Mouse (Mus musculus): ENCODE measurements around the gene Dedd.

- TF ChIP-seq POLR2A (IDR thresholded peaks at IDR 0.05; ENCODE audit: borderline replicate concordance, low read depth, low read length) (no peak), CTCF (IDR thresholded peaks at IDR 0.05; ENCODE audit: low read depth, low read length) (no peak)
These were observed 49.4 kb downstream of the Dedd start for GRCm38 (mm10) chr1:171378298-171378697.

Data from bone marrow macrophage, adult 2 months (primary cell).